Mouse (Mus musculus) forebrain, postnatal 0 days (tissue): Measurements from ENCODE around the gene Prr14. TPM values are rescaled to one million over a fixed set of nuclear protein-coding genes. Genes with fewer than 3 reads are reported as not detected.
"Not testable (repeated sequence)": the region's sequence is repeated elsewhere in the genome, so short reads cannot be mapped to it uniquely, and the experiment has no call there.

ENCODE experiments used
- ATAC-seq: fragments of 200-750 bp; cut with Nextera tagmentation; 2 replicates; pipeline ENCODE4 v1.8.0; 2017; ENCODE audit warnings: mild to moderate bottlenecking, moderate library complexity
- DNase-seq: peaks from one replicate; pipeline ENCODE4 v3.0.0-alpha.2; 2015
- H3K27ac ChIP-seq: fragments of 300-500 bp; sonication (generic); 2 replicates; pipeline ENCODE4 v1.5.1; 2014; ENCODE audit warnings: low read depth, mild to moderate bottlenecking, antibody characterized with exemption, low read length, moderate library complexity, mixed read lengths
- H3K27me3 ChIP-seq: fragments of 300-500 bp; sonication (generic); 2 replicates; pipeline ENCODE4 v1.6.1; 2014; ENCODE audit warnings: mild to moderate bottlenecking, low read length, mixed read lengths; ENCODE audit not compliant: insufficient read depth
- H3K36me3 ChIP-seq: fragments of 300-500 bp; sonication (generic); 2 replicates; pipeline ENCODE4 v1.6.1; 2014; ENCODE audit warnings: mild to moderate bottlenecking, moderate library complexity; ENCODE audit not compliant: insufficient read depth
- H3K4me1 ChIP-seq: fragments of 300-500 bp; sonication (generic); 2 replicates; pipeline ENCODE4 v1.6.1; 2014; ENCODE audit warnings: antibody characterized with exemption; ENCODE audit not compliant: insufficient read depth
- H3K4me2 ChIP-seq: fragments of 300-500 bp; sonication (generic); 2 replicates; pipeline ENCODE4 v1.6.1; 2014; ENCODE audit warnings: low read depth, mild to moderate bottlenecking, moderate library complexity
- H3K4me3 ChIP-seq: fragments of 300-500 bp; sonication (generic); 2 replicates; pipeline ENCODE4 v1.5.1; 2014; ENCODE audit warnings: low read depth, low read length, mixed read lengths
- H3K9ac ChIP-seq: fragments of 300-500 bp; sonication (generic); 2 replicates; pipeline ENCODE4 v1.6.1; 2014; ENCODE audit warnings: mild to moderate bottlenecking
- H3K9me3 ChIP-seq: fragments of 300-500 bp; sonication (generic); 2 replicates; pipeline ENCODE4 v1.6.1; 2016; ENCODE audit warnings: low read length
- CTCF ChIP-seq: sonication (generic); IDR thresholded peaks from 2 replicates; pipeline ENCODE4 v1.5.1; 2016; ENCODE audit warnings: antibody characterized with exemption, control low read depth, low read depth
- WGBS: fragments of 180-500 bp; shearing (Covaris S2); extraction: QIAGEN DNeasy Blood & Tissue Kit; methylation state at CpG from one replicate; pipeline ENCODE4 v1.1.7; 2014; 5-methylcytosine and 5-hydroxymethylcytosine counted together
- polyA plus RNA-seq: library from polyadenylated mRNA; unstranded; fragments of >200 nt; fragmentation: Nextera tagmentation; extraction: Ambion mirVana; gene quantifications from 2 replicates; pipeline ENCODE4 v1.2.1, GENCODE M21; 2015
- total RNA-seq: library from RNA; depleted of rRNA; stranded (reverse); fragments of >200 nt; gene quantifications from 2 replicates; pipeline ENCODE4 v1.2.3, GENCODE M21; 2014; rRNA removed

Prr14 gene
- total RNA-seq, result 29.0 and 36.1 TPM in 2 replicates
- 27.4 and 27.9 TPM in 2 replicates for polyA plus RNA-seq

DNA sequence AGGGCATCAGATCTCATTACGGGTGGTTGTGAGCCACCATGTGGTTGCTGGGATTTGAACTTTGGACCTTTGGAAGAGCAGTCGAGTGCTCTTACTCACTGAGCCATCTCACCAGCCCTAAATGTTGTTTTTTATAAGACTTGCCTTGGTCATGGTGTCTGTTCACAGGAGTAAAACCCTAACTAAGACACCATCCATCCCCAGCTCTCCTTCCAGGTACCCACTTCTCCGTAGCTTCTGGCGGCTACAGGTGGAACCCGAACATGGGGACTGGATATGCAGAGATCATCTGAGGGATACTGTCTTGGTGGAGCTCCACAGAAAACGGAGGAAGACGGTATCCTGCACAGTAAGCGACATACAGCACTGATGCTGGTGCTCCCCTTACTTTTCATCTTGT, at the start of gene Prr14:
TSS of gene Prr14 (plus strand) at position 301 of the 400 bp plus-strand sequence.
- 96% methylated on average over 8 of the region's 8 CpGs for WGBS
- H3K36me3 ChIP-seq, result peaks cover 28% of the 10 kb centered on the region
- H3K27me3 ChIP-seq, H3K4me2 ChIP-seq, DNase-seq, H3K4me1 ChIP-seq, H3K27ac ChIP-seq, ATAC-seq, H3K9me3 ChIP-seq, H3K9ac ChIP-seq, H3K4me3 ChIP-seq: not testable (repeated sequence)

DNA sequence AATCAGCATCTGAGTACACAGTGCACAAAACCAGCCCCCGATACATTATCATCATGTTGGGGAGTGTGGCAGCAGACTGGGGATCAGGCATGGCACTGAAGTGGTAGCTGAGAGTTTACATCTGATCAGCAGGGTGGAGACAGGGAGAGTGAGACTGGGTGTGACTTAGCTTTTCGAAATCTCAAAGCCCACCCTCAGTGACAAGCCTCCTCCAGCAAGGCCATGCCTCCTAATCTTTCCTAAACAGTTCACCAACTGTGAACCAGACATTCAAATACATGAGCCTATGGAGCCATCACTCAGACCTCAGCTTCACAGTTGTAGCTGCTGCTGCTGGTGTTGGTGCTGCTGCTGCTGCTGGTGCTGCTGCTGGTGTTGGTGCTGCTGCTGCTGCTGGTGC, 48.0 kb upstream of the Prr14 start:
- ATAC-seq, result no peak
- TF ChIP-seq CTCF, result no peak
- no peaks in the 10 kb centered on the region; the same call in 1 of the 2 replicates for H3K27me3 ChIP-seq

DNA sequence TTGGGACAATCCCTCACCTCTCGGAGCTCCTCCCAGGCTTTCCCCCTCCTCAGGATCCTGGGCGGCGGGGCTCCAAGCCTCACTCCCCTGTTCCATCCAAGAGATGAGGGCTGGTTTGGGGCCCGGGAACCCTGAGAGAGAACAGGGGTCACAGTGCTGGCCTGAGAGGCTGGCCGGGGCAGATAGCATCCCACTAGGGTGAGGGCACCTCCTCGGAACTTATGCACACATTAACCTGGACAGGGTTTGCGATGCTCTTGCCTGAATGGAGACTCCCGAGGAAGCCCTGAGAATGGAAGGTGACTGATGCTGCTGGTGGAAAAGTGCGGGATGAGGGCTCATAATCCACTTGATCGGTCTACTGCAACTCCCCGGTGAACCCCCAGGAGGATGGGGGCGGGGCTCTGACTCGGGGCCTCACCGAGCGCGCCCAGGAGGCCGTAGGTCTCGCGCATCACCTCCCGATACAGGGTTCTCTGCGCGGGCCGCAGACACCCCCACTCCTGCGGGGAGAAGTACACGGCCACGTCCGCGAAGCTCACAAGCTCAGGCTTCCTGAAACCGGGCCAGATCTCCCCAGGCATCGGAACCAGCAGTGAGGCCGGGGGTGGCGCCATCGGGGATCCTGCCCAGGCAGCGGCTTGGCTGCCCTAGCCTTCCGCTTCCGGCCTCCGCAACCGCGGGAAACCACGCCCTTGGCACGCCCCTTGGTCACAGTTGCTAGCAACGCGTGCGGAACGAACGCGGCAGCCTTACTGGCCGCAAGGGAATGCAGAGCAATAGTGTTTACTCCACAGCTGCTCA, 37.8 kb upstream of the Prr14 start, which contains the start of gene Zfp688:
TSS of gene Zfp688 (minus strand) at position 681 of the 804 bp plus-strand sequence.
- Histone ChIP-seq H3K4me2 (peak within 1 kb of the TSS; percentile 94), H3K9ac (peak within 1 kb of the TSS; percentile 71), H3K36me3 (peaks cover 7% of the 10 kb centered on the region; the same call in 1 of the 2 replicates), H3K4me3 (peak within 1 kb of the TSS; percentile 50), H3K4me1 (peaks cover 9% of the 10 kb centered on the region), H3K9me3 (no peaks in the 10 kb centered on the region), H3K27ac (peak within 1 kb of the TSS; percentile 35), H3K27me3 (0 out of 2 replicates have a peak, but pooled peaks cover 7% of the 10 kb centered on the region)
- ATAC-seq, result peak; percentile 99
- TF ChIP-seq CTCF, result peak; percentile 50
- WGBS, result under 1% methylated on average over 48 of the region's 48 CpGs
- DNase-seq, result peak; percentile 93

More for the DNA sequence above, 48.0 kb upstream of the Prr14 start:
- 72% methylated on average over 2 of the region's 2 CpGs for WGBS
- no peak overlapping the region for H3K4me2 ChIP-seq
- DNase-seq, result no peak
- H3K4me1 ChIP-seq, result peaks cover 4% of the 10 kb centered on the region; the same call in 1 of the 2 replicates
- no peak overlapping the region for H3K4me3 ChIP-seq
- H3K9ac ChIP-seq, result no peak overlapping the region
- peaks cover 3% of the 10 kb centered on the region; the same call in 1 of the 2 replicates for H3K36me3 ChIP-seq
- H3K9me3 ChIP-seq, result no peaks in the 10 kb centered on the region
- no peak overlapping the region for H3K27ac ChIP-seq

DNA sequence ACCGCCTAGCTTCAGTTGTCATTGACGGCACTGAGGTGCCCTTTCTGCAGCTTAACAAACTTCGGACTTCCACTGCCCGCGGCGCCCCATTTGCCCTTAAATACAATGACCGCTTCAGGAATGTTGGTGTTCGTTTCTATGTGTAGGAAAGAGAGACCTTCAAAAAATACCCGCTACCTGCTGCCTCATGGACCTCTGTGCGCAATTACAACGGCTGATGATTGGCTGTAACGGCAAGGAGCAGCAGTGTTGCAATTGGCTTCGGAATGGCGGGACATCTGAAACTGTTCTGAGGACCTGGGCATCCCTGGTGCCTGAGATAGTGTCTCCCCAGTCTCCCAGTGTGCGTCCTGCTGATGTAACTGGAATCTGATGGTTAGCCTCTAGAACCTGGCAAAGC, 37.2 kb upstream of the Prr14 start:
- DNase-seq, result peak; percentile 71
- H3K9ac ChIP-seq, result peak overlapping the region; percentile 71
- H3K27me3 ChIP-seq, result 0 out of 2 replicates have a peak, but pooled peaks cover 7% of the 10 kb centered on the region
- 1% methylated on average over 15 of the region's 15 CpGs for WGBS
- no peak for TF ChIP-seq CTCF
- H3K36me3 ChIP-seq, result peaks cover 7% of the 10 kb centered on the region; the same call in 1 of the 2 replicates
- peak overlapping the region; percentile 94 for H3K4me2 ChIP-seq
- H3K9me3 ChIP-seq, result no peaks in the 10 kb centered on the region
- peak overlapping the region; percentile 50 for H3K4me3 ChIP-seq
- peaks cover 9% of the 10 kb centered on the region for H3K4me1 ChIP-seq
- ATAC-seq, result peak; percentile 89
- H3K27ac ChIP-seq, result peak overlapping the region; percentile 35; the same call in 1 of the 2 replicates

DNA sequence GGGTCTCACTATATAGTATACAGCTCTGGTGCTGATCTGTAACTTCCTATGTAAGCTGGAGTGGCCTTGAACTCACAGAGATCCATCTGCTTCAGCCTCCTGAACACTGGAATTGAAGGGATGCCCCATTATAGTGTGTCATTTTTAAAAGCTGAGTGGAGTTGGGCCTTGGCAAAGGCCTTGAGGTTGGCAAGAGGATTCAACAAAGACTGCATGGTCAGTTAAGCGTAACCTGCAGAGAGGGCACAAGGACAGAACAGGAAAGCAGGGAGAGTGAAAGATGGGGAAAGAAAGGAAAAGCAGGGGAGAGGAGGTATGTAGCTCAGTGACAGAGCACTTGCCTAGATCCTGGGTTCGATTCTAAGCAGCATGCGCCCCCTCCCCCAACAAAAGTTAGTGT, 34.1 kb upstream of the Prr14 start:
- Histone ChIP-seq H3K9me3 (no peaks in the 10 kb centered on the region), H3K27ac (no peak overlapping the region), H3K4me2 (no peak overlapping the region), H3K9ac (no peak overlapping the region), H3K4me3 (no peak overlapping the region), H3K4me1 (peaks cover 9% of the 10 kb centered on the region), H3K36me3 (no peaks in the 10 kb centered on the region), H3K27me3 (0 out of 2 replicates have a peak, but pooled peaks cover 7% of the 10 kb centered on the region)
- DNase-seq (no peak), ATAC-seq (no peak)
- 84% methylated on average over 3 of the region's 3 CpGs for WGBS
- TF ChIP-seq CTCF, result no peak

DNA sequence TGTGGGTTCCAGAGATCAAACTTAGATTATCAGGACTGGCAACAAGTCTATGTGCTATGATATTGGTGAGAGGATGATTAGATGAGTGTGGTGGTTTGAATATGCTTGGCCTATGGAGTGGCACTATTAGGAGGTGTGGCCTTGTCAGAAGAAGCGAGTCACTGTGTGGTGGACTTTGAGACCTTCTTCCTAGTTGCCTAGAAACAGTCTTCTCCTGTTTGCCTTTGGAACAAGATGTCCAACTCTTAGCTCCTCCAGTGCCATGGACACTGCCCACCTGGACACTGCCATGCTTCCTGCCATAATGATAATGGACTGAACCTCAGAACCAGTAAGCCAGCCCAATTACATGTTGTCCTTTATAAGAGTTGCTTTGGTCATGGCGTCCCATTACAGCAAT, 33.5 kb upstream of the Prr14 start:
- Histone ChIP-seq H3K9ac (no peak overlapping the region), H3K4me1 (peaks cover 9% of the 10 kb centered on the region), H3K9me3 (no peaks in the 10 kb centered on the region), H3K4me3 (no peak overlapping the region), H3K36me3 (no peaks in the 10 kb centered on the region), H3K27ac (no peak overlapping the region), H3K27me3 (0 out of 2 replicates have a peak, but pooled peaks cover 7% of the 10 kb centered on the region), H3K4me2 (no peak overlapping the region)
- DNase-seq, result no peak
- ATAC-seq, result no peak
- WGBS, result 87% methylated on average over 2 of the region's 2 CpGs
- no peak for TF ChIP-seq CTCF

DNA sequence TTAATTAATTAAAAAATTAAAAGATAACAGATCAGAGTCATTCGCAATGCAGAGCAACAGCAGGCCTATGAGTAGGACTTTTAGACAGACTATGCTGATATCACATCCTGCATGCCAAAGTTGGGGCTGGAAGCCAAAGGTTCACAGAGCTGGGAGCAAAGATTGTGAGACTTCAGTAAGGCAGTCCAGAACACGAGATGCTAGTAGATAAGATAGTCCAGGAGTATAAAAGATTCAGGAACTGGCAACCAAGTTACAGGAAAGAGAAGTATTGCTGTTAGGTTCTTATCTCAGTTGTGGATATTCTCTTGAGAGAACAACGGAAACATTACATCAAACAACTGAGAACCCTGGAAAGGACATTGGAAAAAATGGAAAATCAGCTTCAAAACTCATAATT, 33.1 kb upstream of the Prr14 start:
- peaks cover 5% of the 10 kb centered on the region for H3K4me1 ChIP-seq
- no peak for DNase-seq
- ATAC-seq, result no peak
- no peak overlapping the region for H3K4me2 ChIP-seq
- H3K9me3 ChIP-seq, result no peaks in the 10 kb centered on the region
- 72% methylated on average over 3 of the region's 3 CpGs for WGBS
- H3K27me3 ChIP-seq, result 0 out of 2 replicates have a peak, but pooled peaks cover 7% of the 10 kb centered on the region
- H3K4me3 ChIP-seq, result no peak overlapping the region
- H3K36me3 ChIP-seq, result no peaks in the 10 kb centered on the region
- H3K9ac ChIP-seq, result no peak overlapping the region
- no peak for TF ChIP-seq CTCF
- H3K27ac ChIP-seq, result no peak overlapping the region
